Mouse (Mus musculus) cerebellum, adult 2 months (tissue): Measurements from ENCODE around the gene Cdh23. TPM values are rescaled to one million over a fixed set of nuclear protein-coding genes. Genes with fewer than 3 reads are reported as not detected.
A peak's percentile ranks its signal among the peaks of the same experiment; 100 is the strongest.

Experiments used
- DNase-seq, 2 experiments: peaks; one replicate each; pipeline ENCODE4 v3.0.0; 2021
- H3K27ac ChIP-seq: fragments of 200-500 bp; 2 replicates; pipeline ENCODE4 v1.5.1; 2012; ENCODE audit warnings: low read length, control low read depth, inconsistent platforms; ENCODE audit not compliant: insufficient read depth
- H3K27me3 ChIP-seq: fragments of 200-500 bp; 2 replicates; pipeline ENCODE4 v1.6.1; 2012; ENCODE audit warnings: inconsistent platforms, mild to moderate bottlenecking, low read length, moderate library complexity; ENCODE audit not compliant: control insufficient read depth, insufficient read depth
- H3K4me1 ChIP-seq: fragments of 200-500 bp; 2 replicates; pipeline ENCODE4 v1.6.1; 2011; ENCODE audit warnings: low read length; ENCODE audit not compliant: control insufficient read depth, insufficient read depth
- H3K4me3 ChIP-seq: fragments of 200-500 bp; replicated peaks from 2 replicates; pipeline ENCODE3; 2011; ENCODE audit warnings: mild to moderate bottlenecking, low read depth, low read length, control low read depth; ENCODE audit not compliant: insufficient read depth
- CTCF ChIP-seq: fragments of 200-500 bp; IDR thresholded peaks from 2 replicates; pipeline ENCODE4 v1.5.1; 2011; ENCODE audit warnings: low read depth, mild to moderate bottlenecking, control low read depth, low read length, moderate library complexity, borderline replicate concordance; ENCODE audit not compliant: insufficient read depth
- POLR2A ChIP-seq: fragments of 200-500 bp; IDR thresholded peaks from 2 replicates; pipeline ENCODE4 v1.6.1; 2011; ENCODE audit warnings: low read length, control low read depth, borderline replicate concordance; ENCODE audit not compliant: insufficient read depth
- WGBS: fragments of 180-500 bp; shearing (Covaris S2); methylation state at CpG from one replicate; pipeline ENCODE4 v1.1.7; 2018; 5-methylcytosine and 5-hydroxymethylcytosine counted together
- polyA plus RNA-seq: library from polyadenylated mRNA; depleted of rRNA; stranded (reverse); fragments of >200 nt; gene quantifications from 2 replicates; pipeline ENCODE4 v1.2.3, GENCODE M21; 2012

Cdh23 gene
- polyA plus RNA-seq, 1 experiment = 2.7 TPM

- 36% methylated on average over 12 of the region's 12 CpGs for WGBS
- Histone ChIP-seq H3K4me1 (no peaks in the 10 kb centered on the region), H3K4me3 (no peak overlapping the region), H3K27ac (no peak overlapping the region), H3K27me3 (peaks cover 1% of the 10 kb centered on the region; the same call in 1 of the 2 replicates)
- DNase-seq = no peak
- TF ChIP-seq CTCF (no peak), POLR2A (no peak)
Measured at GRCm38 (mm10) chr10:60578738-60579538, 117.4 kb downstream of the Cdh23 start.

DNA sequence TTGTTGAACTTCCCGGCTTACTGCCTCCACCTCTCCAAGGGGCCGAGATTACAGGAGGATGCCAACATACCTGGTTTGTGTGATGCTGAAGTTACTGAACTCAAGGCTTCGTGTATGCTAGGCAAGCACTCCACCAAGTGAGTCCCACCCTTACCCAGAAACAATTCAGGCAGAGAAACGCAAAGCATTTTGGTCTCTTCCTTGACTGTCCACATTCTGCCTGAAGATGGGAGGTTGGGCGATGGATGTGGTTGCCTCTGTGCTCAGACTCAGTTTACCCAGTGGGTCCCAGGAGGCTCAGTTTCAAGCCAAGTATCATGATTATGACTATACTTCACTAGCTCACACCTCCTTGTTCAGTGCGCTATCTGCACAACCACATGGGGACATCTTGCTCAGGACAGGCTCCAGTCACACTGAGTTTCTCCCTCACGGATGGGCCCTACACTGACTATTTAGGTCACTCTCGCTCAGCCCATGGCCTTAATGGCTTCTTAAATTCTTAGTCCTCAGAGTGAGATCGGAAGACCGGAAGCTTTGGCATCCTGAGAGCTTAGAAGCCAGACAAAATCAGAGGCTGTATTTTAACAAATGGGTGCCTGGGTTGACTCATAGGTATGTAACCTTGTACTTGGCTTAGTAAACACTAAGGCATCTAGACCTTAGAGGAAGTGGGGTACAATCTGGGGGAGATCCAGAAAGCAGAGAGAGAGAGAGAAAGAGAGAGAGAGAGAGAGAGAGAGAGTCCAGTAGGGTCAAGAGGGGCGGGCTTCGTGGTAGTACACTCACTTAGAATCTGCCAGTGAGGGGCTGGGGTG is 118.2 kb downstream of the Cdh23 start:
- no peaks in the 10 kb centered on the region for H3K4me1 ChIP-seq
- TF ChIP-seq CTCF (no peak), POLR2A (no peak)
- H3K4me3 ChIP-seq = no peak overlapping the region
- WGBS = 88% methylated on average over 12 of the region's 12 CpGs
- peaks cover 1% of the 10 kb centered on the region; the same call in 1 of the 2 replicates for H3K27me3 ChIP-seq
- no peak overlapping the region for H3K27ac ChIP-seq
- no peak for DNase-seq

DNA sequence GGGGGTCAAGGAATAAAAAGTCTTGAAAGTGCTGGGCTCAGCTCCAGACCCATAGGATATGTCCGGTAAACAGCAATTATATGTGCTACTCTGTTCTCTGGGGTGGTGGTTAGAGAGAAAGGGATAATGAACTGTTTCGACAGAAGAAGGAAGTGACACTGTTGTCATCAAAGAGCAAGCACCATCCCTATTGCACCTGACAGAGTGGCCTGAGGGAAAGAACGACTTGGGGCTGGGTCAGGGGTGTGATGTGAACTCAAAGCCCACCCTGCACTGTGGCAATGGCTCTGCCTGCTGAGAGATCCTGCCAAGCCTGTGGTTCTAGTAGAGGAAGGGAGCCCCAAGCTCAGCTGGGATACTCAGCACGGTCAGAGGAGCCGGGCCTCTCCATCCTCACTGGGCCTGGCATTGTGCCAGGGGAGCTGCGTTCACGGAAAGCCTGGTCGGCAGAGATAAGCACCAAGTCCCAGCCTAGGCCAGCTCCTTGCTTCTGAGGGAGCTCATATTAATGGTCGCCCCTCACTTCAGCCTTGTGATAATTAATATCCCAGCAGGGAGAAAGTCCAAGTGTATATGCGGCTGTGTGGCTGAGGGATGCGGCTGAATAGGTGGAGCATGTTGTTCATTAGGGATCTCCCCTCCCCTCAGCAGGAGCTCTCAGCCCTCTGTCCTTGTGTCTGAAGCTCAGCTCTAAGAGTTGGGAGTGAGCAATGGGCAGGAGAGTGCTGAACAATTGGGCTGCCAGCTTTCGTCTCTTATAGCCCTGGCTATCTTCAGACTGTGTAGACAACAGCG is 119.0 kb downstream of the Cdh23 start:
- H3K4me1 ChIP-seq = no peaks in the 10 kb centered on the region
- no peak for TF ChIP-seq POLR2A
- TF ChIP-seq CTCF = no peak
- 29% methylated on average over 13 of the region's 13 CpGs for WGBS
- DNase-seq = no peak
- peaks cover 1% of the 10 kb centered on the region; the same call in 1 of the 2 replicates for H3K27me3 ChIP-seq
- no peak overlapping the region for H3K27ac ChIP-seq
- H3K4me3 ChIP-seq = no peak overlapping the region

GRCm38 (mm10) chr10:60574851-60575250 is 121.4 kb downstream of the Cdh23 start:
- Histone ChIP-seq H3K27me3 (no peaks in the 10 kb centered on the region; the same call in 1 of the 2 replicates), H3K4me1 (no peaks in the 10 kb centered on the region), H3K27ac (no peak overlapping the region), H3K4me3 (no peak overlapping the region)
- no peak for DNase-seq
- 78% methylated on average over 3 of the region's 3 CpGs for WGBS
- TF ChIP-seq POLR2A (no peak), CTCF (no peak)

DNA sequence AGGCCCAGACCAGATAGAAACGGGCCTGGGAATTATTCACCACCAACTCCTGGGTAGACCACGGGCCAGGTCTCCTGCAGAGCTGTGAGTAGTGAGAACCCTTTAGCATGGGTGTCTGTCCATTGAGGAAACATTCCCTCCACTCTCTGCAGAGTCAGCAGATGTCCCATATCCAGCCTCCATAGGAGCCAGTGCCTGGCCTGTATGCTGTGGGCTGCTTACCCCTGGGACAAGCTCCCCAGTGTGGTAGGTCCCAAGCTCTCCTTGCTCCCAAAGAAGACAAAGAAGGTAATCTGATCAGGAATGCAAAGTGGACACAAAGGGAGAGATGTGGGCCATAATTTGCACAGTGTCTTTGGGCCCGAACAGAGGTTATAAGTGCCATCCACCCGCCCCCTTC is 124.8 kb downstream of the Cdh23 start:
- TF ChIP-seq POLR2A = no peak
- no peak for TF ChIP-seq CTCF
- H3K27ac ChIP-seq = no peak overlapping the region
- DNase-seq = no peak
- H3K27me3 ChIP-seq = 0 out of 2 replicates have a peak, but pooled peaks cover 2% of the 10 kb centered on the region
- no peak overlapping the region for H3K4me3 ChIP-seq
- H3K4me1 ChIP-seq = peaks cover under 1% of the 10 kb centered on the region; the same call in 1 of the 2 replicates
- WGBS = 73% methylated on average over 4 of the region's 4 CpGs

- no peak for DNase-seq
- peaks cover 2% of the 10 kb centered on the region; the same call in 1 of the 2 replicates for H3K27me3 ChIP-seq
- H3K27ac ChIP-seq = no peak overlapping the region
- no peak for TF ChIP-seq POLR2A
- no peak for TF ChIP-seq CTCF
- peaks cover 3% of the 10 kb centered on the region for H3K4me1 ChIP-seq
- H3K4me3 ChIP-seq = no peak overlapping the region
- 36% methylated on average over 24 of the region's 24 CpGs for WGBS
Measured at GRCm38 (mm10) chr10:60566369-60567037, 129.8 kb downstream of the Cdh23 start.

- TF ChIP-seq CTCF = no peak
- no peak for TF ChIP-seq POLR2A
- H3K27me3 ChIP-seq = peaks cover 2% of the 10 kb centered on the region; the same call in 1 of the 2 replicates
- H3K4me3 ChIP-seq = no peak overlapping the region
- peaks cover 3% of the 10 kb centered on the region for H3K4me1 ChIP-seq
- no peak overlapping the region for H3K27ac ChIP-seq
- DNase-seq = peak in 1 of 2 experiments; percentile 3
- WGBS = 39% methylated on average over 6 of the region's 6 CpGs
Measured at GRCm38 (mm10) chr10:60564136-60564535, 132.2 kb downstream of the Cdh23 start.
